Mouse (Mus musculus): ENCODE results near the gene Aloxe3.
"Not testable (repeated sequence)": the region's sequence is repeated elsewhere in the genome, so short reads cannot be mapped to it uniquely, and the experiment has no call there.

Aloxe3 gene

DNA sequence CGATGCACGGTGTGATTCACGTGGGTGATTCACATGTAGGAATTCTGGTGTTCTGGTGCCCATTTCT is at the start of gene Aloxe3:
Gene Aloxe3 (plus strand): TSS at position 45 of the 67 bp plus-strand sequence.
- DNase-seq: no peak

DNA sequence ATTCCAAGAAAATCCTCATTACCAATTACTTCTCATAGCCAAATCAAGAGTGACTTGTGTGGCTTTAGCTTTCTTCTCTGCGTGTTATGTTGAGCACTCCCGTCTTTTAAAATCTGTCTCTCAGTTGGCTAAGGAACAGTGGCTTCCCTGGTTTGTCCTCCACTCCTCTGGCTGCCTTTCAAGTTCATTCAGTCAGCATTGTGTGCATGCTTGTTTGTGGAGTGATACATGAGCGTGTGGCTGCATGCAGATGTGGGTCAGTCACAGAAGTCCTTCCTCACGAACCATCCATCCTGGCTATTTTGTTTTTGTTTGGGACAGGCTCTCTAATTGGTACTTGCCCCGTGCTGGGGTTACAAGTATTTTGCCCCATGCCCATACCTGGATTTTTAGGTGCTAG is 49.1 kb upstream of the Aloxe3 start:
- no peak for DNase-seq

DNA sequence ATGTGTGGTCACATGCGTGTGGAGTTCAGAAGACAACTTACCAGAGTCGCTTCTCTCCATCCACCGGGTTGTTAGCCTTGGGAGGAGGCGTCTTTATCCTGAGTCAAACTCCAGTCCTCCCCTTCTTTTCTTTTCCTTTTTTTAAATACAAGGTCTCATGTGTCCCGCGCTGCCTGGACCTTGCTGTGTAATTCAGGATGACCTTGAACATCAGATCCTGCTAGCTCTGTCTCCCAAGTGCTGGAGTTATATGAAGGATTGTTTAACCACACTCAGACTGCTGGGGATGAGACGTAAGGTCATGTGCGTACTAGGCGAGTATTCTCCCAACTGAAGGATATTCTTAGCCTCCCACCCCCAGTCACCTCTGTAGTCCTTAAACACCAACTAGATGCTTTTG is 48.4 kb upstream of the Aloxe3 start:
- no peak for DNase-seq

DNA sequence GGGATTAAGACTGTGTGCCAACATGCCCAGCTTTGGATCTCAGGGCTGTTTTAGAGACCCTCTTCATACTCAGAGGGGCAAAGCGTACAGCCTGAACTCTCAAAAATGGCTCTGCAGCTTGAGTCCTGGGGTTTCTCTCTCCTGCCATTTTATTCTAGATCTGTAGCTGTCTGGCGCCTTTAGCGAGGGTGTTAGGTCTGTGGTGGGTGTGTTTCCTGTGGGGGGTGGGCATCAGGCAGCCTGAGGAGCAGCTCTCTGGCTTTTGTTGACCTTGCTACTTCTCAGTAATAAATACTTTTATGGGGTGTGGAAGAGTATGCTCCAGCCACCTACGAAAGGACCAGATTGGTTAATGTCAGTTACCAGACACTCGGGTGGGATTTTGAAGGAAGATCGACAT is 47.7 kb upstream of the Aloxe3 start:
- DNase-seq: no peak

DNA sequence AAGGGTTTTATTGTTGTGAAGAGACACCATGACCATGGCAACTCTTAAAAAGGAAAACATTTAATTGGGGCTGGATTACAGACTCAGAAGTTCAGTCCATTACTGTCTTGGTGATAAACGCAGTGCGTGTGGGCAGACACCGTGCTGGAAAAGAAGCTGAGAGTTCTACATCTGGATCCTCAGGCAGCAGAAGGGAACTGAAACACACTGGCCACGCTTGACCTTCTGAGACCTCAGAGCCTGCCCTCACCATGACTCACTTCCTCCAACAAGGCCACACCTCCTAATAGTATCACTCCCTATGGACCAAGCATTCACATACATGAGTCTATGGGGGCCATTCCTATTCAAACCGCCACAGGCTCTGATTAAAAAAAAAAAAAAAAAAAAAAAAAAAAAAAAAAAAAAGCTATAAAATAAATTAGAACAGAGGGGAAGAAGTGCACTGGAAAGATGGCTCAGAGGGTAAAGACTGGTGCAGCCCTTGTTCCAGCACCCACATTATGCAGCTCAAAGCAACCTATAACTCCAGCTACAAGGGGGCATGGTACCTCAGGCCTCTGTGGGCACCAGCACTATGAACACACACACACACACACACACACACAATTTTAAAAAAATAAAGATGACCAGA is 46.8 kb upstream of the Aloxe3 start:
- DNase-seq: peak; percentile 38 to 59

DNA sequence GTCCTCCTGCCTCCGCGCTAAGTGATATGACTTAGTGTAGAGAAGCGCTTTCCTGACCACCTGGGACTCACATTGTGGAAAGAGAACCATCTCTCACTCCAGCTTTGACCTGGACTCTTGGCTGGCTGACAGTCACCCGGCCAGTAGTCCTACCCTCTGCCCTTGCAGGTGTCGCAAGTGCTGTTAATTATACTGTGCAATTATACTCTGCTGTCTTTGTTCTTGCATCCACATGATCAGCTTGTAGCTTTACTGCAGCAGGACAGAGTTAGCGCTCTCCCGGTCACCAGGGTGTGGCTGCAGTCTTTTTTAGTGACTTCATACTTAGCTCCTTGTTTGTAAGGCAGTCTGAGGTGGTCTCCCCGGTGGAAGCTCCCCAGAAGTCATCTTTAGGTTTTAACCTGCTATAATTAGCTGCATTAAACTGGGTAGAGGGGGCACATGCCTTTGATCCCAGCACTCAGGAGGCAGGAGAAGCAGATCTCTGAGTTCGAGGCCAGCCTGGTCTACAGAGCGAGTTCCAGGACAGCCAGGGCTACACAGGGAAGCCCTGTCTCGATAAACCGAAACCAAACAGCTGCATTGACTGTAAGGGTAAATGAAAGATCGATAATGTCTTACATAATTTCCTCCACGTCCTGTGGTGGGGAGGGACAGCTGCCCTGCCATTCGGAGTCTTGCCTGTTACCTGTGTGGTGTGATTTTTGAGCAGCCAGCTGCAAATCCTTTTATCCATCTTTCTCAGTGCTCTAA is 45.4 kb upstream of the Aloxe3 start:
- DNase-seq: no peak

DNA sequence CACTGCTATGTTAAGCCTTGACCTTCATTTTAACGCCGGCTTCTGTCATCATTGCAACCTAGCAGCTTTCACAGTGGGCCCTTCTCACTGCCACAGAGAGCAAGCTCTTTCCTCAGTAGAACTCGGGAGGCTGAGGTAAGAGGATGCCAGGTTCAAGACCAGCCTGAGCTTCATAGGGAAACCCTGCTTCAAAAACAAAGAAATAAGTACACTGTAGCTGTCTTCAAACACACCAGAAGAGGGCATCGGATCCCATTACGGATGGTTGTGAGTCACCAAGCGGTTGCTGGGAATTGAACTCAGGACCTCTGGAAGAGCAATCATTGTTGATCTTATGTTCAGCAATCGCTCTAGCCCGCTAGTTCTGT is 44.9 kb upstream of the Aloxe3 start:
- DNase-seq: no peak

DNA sequence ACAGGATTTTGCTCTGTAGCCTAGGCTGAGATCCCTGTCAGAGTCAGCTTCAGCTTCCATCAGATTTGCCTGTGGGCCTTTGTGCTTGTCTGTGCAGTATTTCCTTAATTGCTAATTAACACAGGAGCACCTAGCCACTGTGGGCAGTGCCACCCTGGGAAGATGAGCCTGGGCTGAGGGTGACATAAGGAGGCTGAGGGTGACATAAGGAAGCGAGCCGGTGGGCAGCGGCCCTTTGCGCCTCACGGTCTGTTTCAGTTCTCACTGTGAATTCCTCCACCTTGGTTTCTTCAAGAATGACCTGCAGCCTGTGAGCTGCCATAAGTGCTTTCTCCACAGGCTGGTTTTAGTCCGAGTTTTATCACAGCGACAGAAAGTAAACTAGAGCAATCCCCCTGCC is 44.1 kb upstream of the Aloxe3 start:
- DNase-seq: no peak

DNA sequence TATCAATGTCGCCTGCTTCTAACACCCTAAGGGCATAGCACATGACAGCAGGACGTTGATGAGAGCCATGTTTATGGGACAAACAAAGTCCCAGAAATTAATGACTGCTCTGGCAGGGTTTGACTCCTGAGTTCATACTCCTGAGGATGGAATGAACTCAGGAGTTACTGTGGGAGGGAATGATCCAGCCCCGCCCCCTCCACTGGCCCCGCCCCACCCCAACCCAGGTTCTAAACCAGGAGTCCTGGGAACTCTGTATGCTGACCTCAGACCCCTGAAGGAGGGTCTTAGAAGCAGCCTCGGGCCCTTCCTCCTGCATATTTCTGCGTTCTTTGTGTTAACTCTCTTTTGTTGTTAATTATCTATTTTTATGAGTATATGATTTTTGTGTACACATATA is 40.1 kb upstream of the Aloxe3 start:
- DNase-seq: no peak

DNA sequence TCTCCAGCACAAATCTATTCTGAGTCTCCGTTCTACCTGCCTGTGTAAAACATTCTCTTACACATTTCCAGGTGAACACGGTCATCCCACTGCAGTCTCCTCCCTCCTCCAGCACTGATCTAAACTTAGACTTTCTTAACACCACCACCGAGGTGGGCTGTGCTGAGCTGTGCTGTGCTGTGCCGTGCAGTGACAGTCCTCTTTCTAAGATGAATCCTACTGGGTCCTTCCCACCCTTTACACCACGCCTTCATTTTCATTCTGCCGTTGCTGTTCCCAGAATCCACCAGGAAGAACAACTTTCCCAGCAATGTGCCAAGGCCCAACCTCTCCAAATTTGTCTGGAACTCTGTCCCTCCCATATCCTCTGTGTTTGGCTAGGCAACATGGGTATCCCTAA is 39.3 kb upstream of the Aloxe3 start:
- no peak for DNase-seq

DNA sequence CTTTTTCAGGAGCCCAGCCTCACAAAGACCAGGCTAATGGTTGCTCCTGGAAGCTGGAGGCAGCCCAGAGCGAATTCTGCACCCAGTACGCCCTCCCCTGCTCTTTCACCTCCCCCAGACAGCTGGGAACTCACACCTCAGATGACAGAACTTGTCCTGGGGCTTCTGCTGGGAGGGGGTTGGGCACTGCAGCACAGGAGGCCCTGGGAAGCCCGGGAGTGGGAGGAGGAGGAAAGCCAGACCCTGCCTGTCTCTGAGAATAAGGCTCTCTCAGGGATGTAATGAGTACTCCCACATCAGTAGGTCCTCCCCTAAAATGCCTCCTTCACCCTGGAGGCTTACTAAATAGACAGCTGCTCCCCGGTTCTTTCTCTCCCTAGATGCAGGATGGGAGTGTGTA is 38.6 kb upstream of the Aloxe3 start:
- no peak for DNase-seq

DNA sequence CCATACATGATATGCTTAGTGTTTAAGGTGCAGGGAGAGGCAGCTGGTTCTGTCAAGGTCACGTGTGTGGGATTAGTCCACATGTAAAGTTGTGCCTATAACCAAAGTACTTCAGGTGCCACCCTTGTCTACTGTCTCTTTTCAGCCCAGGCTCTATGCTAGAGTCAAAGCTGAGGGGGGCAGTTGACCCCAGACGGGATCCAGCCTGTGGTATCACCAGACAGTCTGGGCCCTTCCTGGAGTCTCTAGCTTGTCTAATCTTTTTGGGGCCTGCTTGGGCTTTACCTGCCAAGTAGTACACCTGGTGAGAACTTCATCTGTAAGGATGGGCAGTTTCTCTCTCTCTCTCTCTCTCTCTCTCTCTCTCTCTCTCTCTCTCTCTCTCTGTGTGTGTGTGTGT is 38.1 kb upstream of the Aloxe3 start:
- DNase-seq: no peak

DNA sequence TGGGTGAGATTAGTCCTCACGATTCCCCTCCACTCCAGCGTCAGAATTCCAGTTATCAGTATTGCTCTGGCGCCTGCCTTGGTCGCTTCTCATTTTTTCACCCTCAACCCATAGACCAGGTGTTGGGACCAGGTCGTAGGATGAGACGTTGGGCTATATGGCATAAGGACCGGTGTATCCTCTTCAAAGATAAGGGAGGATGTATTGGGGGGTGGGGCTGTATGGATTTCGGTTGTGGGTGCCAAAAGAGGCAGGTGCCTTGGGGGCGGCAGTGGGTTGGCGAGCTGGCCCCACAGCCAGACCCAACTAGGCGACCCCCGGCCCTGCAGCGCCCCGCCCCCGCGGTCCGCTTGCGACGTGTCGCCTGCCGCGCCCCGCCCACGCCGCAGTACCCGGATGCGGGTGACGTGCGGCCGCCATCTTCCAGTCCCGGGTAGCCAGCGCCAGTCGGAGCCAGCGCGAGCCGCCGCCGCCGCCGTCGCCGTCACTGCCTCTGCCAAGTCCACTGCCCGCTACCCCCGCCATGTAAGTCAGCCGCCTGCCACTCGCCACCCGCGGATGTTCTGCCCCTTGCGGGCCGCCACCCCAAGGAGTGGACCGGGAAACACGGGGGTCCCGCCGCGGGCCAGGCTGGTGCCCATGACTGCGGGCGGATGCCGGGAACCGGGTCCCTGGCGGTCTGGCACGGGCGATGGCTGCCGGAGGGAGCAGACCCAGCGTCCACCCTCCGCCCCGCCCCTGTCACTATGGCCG is 37.4 kb upstream of the Aloxe3 start, which contains the start of gene Vamp2:
Gene Vamp2 (plus strand): TSS at position 388 of the 753 bp plus-strand sequence.
- DNase-seq: peak; percentile 79 to 92

DNA sequence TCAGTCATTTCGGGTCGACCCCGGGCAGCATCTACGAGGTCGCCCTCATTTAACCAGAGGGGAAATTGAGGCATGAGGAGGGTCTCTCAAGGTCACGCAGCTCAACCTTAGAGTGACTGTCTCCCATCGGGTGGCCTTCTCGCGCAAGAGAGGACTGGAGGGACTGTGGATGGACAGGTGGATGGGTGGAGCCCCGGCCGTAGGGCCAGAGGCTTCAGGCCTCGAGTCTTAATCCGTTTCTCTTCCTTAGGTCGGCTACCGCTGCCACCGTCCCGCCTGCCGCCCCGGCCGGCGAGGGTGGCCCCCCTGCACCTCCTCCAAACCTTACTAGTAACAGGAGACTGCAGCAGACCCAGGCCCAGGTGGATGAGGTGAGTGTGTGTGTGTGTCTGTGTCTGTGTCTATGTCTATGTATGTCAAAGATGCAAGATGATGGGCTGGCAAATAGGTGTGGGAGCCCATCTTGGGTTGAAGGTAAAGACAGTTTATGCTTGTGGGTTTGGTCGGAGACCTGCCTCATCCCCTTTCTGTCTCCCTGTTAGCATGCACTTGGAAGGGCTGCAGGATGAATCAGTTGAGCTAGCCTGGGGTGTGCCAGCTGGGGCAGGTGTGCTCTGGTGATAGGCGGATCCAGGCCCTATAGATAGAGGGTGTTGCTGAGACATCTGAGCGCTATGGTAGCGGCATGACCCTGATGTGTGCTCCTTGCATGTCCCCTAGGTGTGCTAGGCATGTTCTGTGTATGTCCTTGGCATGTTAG is 36.7 kb upstream of the Aloxe3 start:
- DNase-seq: peak in 1 of 2 experiments; percentile 28

DNA sequence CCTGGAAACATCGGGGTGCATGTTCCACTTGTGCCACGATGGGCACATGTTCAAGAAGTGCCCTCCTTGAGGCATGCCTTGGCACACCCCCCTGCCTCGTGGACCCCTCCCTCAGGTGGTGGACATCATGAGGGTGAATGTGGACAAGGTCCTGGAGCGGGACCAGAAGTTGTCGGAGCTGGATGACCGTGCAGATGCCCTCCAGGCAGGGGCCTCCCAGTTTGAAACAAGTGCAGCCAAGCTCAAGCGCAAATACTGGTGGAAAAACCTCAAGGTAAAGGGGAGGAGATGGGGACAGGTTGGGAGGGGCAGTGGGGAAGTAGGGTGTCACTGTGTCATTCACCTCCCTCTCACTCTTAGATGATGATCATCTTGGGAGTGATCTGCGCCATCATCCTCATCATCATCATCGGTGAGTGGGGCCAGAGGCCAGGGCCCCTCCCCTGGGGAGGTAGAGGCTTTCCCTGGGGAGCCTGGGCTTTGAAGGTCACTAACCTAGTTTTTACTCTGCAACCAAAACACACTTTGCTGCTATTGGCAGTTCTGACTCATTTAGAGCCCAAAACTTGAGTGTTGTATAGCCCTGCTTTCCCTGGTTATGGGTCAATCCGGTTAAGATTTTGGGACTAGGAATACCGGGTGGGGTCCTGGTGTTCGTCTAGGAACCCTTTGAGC is 35.9 kb upstream of the Aloxe3 start:
- DNase-seq: no peak

DNA sequence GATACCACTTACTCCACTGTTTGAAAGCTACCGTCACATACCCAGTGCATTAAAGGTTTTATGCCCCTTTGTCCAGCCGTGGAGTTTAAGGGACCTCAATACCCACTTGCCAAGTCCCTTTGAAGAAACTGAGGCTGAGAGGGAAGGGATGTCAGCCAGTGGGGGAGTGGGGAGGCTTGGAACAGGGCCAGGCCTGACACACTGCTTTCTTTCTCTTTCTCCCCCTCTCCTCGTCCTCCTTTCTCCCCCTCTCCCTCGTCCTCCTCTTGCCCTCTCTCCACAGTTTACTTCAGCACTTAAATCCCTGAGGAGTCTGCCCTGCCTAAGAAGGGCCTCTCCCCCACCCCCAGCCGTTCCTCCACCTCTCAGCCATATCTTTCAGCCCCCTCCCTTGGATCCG is 35.3 kb upstream of the Aloxe3 start:
- DNase-seq: no peak

DNA sequence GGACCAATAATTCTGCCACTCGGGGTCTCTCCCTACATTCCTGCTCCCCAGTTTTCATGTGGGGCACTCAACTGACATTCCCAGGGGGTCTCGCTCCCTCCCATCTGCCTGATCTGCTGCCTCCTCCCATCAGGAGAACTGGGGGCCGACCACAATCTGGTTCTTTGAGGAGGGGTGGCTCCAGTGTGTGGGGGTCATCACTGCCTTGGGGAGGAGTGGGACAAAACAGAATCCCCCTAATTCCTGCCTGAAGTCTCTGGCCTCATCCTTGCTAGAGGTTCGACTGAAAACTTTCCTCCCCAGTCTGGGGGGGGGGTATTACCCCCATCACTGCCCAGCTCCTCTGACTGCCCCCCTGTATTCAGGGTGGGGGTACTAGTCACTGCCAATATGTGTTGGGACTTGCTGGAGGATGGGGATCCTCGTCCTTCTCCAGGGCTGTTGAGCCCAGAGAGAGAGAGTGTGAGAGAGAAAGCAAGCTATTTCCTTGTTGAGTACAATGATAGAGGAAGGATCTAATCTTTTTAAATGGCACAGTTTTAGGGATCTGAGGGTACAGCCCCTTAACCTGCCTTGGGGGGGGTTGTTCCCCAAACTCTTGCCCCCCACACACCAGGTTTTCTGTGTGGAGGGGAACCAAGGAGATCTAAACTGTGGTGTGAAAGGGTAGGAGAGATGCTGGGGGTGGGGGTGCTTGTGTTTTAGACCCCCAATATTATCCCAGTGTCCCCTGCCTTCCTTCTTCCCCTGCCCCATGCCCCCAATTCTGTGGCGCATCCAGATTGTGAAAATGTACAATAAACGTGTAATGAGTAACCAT is 33.9 kb upstream of the Aloxe3 start:
- DNase-seq: no peak

DNA sequence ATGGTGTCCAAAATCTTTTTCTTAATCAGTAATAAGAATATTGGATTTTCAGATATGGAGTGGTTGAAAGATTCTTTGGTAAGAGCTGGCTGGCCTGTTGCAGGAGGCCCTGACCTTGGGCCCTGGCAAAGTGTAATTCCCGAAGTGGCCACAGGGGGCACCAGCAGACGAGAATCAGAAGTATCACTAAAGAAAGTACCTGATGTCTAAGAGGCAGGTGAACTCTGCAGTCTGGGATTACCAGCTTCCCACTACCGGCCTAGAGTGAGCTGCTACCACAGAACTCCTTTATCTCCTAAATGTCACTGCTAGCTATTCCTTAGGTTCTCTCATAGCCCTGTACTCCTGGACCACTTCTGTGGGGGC is 33.3 kb upstream of the Aloxe3 start:
- peak; percentile 78 to 94 for DNase-seq

DNA sequence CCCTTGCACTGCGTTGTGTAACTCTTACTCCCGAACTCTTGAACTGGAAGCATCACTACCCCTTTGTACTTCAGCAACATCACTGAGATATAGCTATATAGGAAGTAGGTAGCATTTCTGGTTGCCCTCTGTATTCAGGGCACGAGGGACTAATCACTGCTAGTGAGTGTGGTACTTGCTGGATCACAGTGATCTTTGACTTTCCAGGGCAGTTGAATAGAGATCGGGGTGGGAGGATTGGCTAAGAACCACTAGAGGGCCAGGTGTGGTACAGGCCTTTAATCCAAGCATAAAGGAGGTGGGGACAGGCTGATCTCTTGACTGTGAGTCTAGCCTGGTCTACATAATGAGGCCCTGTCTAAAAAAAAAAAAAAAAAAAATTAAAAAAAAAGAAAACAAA is 32.8 kb upstream of the Aloxe3 start:
- no peak for DNase-seq

DNA sequence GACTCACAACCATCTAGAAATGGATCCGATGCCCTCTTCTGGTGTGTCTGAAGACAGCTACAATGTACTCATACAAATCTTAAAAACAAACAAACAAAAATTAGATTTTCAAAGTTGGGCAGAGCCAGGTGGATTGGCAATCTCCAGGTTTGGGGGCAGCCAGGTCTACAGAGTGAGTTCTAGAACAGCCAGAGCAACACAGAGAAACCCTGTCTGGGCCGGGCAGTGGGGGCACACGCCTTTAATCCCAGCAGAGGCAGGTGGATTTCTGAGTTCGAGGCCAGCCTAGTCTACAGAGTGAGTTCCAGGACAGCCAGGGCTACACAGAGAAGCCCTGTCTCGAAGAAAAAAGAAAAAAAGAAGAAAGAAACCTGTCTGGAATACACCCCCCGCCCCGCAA is 31.8 kb upstream of the Aloxe3 start:
- not testable (repeated sequence) for DNase-seq

DNA sequence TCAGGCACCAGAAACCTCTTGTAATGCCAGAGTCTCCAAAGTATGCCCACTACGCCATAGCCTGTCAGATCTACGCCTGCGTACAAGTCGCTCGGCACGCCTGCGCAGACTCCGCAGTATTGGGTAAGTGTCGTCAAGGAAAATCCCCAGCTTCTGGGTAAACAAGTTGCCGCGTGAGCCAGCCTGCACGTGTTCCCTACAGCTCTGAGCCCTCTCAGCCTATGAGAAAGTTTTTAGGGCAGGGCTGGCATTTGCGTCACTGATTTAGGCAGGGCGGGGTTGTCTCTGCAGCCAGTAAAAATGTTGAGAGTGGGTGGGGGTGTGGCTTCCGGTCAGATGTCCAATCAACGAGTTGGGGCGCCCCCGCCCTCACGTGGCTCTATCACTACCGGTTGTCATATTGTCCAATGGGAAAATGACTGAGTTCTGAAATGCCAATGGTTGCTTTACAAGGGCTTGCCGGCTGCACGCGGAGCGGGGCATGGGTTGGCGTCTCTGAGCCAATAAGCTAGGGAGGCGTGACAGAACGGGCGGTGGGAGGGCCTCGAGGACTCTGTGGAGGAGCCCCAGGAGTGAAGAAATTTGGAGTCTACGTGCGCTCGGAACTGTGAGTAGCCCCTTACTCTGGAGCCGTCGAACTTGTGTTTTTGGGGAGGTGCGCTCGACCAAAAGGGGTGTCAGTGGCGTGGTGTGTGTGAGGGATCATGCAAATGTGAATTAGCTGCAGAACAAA is 30.8 kb upstream of the Aloxe3 start, which contains the start of gene Per1:
Gene Per1 (plus strand): TSS at position 521 of the 733 bp plus-strand sequence.
- peak; percentile 95 to 99 for DNase-seq
